Mouse (Mus musculus) heart, embryonic 15.5 days (tissue): ENCODE data around the gene Slc26a1. TPM values are rescaled to one million over a fixed set of nuclear protein-coding genes. Genes with fewer than 3 reads are reported as not detected.

ENCODE experiments used
- polyA plus RNA-seq: library from polyadenylated mRNA; unstranded; fragments of >200 nt; fragmentation: Nextera tagmentation; extraction: Ambion mirVana; gene quantifications from 2 replicates; pipeline ENCODE4 v1.2.1, GENCODE M21; 2015

The Slc26a1 gene
- polyA plus RNA-seq, 1 experiment from 2014 or later, result 0.29 TPM

Other genes starting within 250 kb of the Slc26a1 start
- gene Atp5k, start 241.1 kb downstream of the Slc26a1 start, polyA plus RNA-seq, result 639 and 1,118 TPM in 2 replicates
- 0.35 and 0.43 TPM in 2 replicates for gene Mfsd7a, start 226.7 kb downstream of the Slc26a1 start, polyA plus RNA-seq
- gene Pcgf3, start 214.3 kb downstream of the Slc26a1 start, polyA plus RNA-seq, result 15.2 and 17.9 TPM in 2 replicates
- gene Cplx1, start 125.5 kb downstream of the Slc26a1 start, polyA plus RNA-seq, result 0.66 and 1.9 TPM in 2 replicates
- gene Gak, start 45.8 kb downstream of the Slc26a1 start, polyA plus RNA-seq, result 23.6 and 35.4 TPM in 2 replicates
- gene Tmem175, start 45.8 kb downstream of the Slc26a1 start, polyA plus RNA-seq, result 14.1 and 18.9 TPM in 2 replicates
- 13.9 and 15.2 TPM in 2 replicates for gene Idua, start 15.2 kb downstream of the Slc26a1 start, polyA plus RNA-seq
- gene Dgkq, start 5.9 kb downstream of the Slc26a1 start, polyA plus RNA-seq, result 6.7 and 7.4 TPM in 2 replicates
- 14.6 and 20.1 TPM in 2 replicates for gene Fgfrl1, start 16.8 kb upstream of the Slc26a1 start, polyA plus RNA-seq
- gene Rnf212, start 99.4 kb upstream of the Slc26a1 start, polyA plus RNA-seq, result not detected in 2 replicates
- gene Tmed11, start 119.8 kb upstream of the Slc26a1 start, polyA plus RNA-seq, result not detected in 2 replicates
- not detected in 2 replicates for gene Vmn2r8, start 133.3 kb upstream of the Slc26a1 start, polyA plus RNA-seq
- gene Vmn2r9, start 177.0 kb upstream of the Slc26a1 start, polyA plus RNA-seq, result not detected in 2 replicates